Mouse (Mus musculus): Measurements from ENCODE around the gene Rgl1.

Rgl1 gene

GRCm38 (mm10) chr1:152615987-152616776 is 150.0 kb downstream of the Rgl1 start:
- DNase-seq (ENCODE audit: low read depth): no peak

DNA sequence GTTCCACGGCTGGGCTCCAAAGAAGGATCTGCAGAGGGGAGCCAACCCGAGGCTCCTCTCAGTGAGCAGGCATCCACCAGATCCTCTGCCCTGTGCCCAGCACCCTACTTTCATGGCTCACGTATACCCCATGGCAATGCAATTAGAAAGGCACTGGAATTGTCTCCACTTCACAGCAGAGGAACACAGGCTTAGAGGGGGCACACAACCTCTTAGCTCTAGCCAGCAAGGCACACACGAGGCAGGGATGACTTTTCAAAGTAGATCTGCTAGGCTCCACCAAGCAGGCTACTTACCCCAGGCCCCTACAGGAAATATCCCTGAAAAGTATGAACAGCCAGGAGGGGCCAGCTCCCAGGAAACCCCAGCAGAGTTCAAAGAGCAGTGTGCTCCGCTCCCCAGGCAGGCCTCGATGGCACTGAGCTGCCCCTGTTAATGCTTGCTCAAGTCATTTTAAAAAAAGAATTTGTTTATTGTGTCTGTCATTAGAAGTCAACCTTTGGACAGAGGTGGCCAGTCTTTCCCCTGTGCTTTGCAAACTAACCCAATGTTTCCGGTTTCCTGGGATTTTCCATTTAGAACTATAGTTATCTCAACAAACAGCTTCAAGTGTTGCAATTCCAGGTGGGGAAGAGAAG is 151.3 kb downstream of the Rgl1 start:
- no peak for DNase-seq (ENCODE audit: low read depth)

DNA sequence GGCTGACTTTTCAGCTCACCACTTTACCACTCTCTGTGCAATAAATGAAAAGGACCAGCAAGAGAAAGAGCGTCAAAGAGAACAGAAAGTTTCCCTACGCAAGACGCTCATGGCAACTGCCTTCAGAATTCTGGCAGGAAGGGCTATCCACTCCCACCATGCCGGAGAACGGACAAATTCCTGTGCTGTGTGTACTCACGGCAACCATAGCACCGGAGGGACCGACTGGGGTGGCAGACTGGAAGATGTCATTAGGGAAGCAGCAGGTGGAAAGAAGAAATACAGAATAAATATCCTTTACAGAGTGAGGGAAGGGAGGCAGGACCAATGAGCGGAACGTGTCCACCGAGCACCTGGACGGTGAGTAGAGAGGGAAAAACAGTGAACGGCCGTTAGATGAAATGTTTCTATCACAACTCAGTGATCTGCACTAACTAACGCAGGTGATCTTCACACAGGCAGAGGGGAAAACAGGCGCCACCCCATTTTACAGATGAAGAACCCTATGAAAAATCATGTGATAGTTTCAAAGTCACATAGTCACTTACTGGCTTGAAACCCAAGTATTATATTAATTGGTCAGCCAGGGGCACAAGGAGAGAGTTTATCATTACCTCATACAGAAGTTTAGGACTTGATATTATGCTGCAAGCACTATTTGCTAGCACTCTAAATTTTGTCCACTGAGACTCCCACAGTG is 152.8 kb downstream of the Rgl1 start:
- no peak for DNase-seq (ENCODE audit: low read depth)

DNA sequence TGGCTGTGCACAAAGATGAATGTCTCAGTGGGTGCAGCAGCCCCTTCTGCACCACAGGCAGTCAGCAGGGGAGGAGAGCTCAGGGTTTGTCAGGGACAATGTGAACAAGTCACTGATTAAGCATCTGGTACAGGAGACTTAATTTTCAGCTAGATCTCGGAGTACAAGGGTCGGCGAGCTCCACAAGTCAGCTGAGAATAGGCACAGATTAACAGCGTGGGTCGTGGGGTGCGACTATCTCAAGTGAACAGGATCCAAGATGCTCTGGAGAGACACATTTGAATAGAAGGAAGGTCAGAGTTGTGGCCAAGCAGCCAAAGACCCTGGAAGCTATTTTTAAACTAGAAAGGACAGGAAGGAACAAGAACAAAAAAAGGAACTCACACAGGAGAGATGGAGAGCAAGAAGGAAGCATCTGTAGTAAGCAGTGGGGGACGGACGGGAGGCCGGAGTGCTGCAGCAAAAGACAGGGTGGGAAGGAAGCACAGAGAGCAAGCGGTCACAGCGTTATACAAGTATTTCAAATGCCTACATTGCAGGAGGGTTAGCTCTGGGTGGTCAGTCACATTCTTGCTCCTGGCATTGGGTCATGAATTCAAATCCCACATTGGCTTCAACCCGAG is 153.5 kb downstream of the Rgl1 start:
- DNase-seq (ENCODE audit: low read depth): no peak

DNA sequence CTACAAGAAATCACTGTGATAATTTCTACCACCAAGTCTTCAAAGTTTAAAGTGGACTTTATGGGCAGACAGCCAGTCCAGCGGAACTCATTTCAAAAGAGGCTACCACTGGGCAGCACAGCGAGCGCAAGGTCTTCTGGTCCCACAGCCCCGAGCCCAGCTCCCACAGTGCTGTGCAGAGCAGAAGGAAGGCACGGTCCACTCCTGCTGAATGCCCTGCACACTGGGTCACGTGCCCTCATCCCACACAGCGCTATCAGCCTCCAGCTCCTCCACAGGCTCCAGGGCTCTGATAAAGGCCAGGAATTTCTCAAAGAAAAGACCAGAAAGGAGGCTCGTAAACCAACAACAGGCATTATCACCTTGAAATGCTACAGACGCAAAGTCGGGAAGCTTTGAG is 156.6 kb downstream of the Rgl1 start:
- no peak for DNase-seq (ENCODE audit: low read depth)

DNA sequence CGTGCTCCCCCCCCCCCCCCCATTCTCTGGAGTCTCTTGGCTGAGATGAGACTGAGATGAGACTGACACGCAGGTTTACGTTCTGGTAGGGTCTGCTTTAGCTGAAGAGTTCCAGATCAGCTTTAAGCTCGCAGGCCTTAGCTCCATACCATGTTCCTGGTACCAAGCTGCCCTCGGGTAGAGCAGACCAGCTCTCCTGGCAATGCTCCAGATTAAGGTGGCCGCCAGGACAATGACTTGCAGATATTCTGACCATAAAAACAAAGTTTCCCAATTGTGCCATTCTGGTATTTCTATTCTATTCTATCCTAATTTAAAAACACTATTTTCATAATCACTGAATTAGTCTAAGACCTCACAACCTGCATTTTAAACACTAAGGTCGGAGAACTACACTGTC is 157.1 kb downstream of the Rgl1 start:
- no peak for DNase-seq (ENCODE audit: low read depth)

DNA sequence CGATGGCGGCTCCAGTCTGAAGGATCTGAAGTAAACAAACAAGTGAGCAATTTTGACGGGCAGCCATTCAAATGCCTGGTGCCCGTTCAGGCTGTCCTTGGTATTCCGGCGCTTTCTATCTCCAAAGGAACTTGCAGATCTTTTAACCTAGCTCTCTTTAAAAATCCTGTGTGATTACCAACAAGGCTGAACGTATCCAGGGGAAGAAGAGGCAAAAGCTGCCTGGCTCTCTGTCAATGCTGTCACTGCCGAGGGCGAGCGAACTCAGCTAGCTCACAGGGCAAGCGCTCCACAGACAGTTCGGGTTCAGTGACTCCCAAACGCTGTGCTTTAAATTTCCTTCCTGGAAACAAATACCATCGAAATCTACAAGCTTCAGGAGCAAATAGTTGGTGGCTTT is 158.4 kb downstream of the Rgl1 start:
- no peak for DNase-seq (ENCODE audit: low read depth)

- no peak for DNase-seq (ENCODE audit: low read depth)
Observed at GRCm38 (mm10) chr1:152606727-152607126, 159.4 kb downstream of the Rgl1 start.

DNA sequence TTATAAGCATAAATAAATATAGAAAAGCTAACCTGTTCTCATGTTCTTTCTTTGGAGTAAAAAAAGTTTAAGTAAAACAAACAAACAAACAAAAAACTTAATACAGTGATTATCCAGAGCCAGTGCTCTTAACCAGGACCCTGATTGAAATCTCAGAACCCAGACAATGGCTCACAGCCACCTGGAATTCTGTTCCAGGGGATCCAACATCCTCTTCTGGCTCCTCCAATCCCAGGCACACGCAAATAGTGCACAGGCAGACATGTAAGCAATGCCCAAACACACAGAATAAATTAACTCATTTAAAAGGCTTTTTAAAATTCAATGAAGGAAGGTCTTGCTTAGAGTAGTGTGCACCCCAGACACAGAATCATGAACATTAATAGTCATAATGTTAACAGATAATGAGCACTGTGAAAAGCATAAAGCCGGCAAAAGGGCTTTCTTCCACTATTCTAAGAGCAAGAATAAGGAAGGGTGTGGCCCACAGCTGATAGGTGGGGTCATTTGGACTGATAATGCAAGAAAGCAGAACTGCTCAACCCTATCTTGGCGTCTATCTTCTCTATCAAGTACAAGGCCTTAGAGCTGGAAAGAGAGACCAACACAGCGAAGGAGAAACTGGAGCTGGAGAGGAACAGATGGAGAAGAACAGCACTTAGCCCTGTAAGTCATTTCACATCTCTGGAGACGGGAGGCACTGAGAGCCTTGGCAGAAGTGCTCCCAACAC is 160.1 kb downstream of the Rgl1 start:
- no peak for DNase-seq (ENCODE audit: low read depth)

DNA sequence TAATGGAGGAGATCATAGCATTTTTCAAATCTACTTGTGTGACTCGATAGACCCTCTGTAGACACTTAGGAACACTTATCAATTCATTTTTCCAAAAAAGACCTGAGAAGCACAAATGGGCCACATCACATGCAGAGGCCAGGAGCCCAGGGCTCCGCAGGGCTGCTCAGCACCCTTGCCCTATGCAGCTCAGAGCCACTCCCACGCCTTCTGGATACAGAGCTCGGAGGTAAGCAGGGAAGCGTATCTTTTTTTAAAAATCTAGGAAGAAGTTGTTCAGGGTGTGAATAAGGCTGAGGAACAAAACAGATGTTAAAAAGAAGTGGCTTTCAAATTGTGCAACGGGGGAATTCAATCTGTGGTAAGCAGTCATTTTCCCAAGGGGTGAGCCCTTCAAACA is 162.0 kb downstream of the Rgl1 start:
- no peak for DNase-seq (ENCODE audit: low read depth)

- DNase-seq (ENCODE audit: low read depth): no peak
Observed at GRCm38 (mm10) chr1:152603628-152604027, 162.5 kb downstream of the Rgl1 start.

DNA sequence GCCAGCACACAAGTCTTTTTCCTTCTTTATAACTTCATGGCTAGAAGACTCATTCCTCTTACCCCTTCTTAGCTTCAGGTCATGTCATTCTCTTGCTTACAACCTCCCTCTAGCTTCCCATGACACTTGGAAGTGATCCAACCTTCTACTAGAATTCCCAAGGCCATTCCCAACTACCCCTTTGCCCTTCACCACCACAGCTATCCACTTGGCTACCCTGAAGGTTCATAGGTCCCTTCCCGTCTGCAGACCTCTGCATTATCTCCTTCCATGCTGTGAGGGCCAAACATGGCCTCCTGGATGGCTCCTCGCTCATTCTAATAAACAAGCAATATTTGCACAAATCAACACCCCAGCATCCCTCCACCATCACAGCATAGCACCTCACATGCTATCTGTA is 165.7 kb downstream of the Rgl1 start:
- DNase-seq (ENCODE audit: low read depth): no peak

- DNase-seq (ENCODE audit: low read depth): no peak
Observed at GRCm38 (mm10) chr1:152599347-152599746, 166.8 kb downstream of the Rgl1 start.

DNA sequence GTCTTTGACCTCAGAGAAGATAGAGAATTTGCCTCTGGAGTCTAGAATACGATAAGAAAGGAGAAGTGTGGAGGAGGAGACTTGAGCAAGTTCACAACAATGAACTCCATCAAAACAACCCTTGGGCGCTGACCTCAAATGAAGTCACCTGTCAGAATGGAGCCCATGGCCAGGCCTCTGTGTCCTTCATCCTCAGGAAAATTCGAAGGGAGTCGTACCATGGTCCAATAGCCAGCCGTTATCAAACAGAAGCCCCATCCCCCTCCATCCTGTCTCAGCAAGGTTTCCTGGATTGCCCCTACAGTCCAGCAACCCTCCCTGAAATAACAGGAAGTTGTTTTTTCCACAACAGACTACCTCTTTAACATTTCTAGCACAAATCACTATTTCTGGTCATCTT is 171.5 kb downstream of the Rgl1 start:
- DNase-seq (ENCODE audit: low read depth): no peak

DNA sequence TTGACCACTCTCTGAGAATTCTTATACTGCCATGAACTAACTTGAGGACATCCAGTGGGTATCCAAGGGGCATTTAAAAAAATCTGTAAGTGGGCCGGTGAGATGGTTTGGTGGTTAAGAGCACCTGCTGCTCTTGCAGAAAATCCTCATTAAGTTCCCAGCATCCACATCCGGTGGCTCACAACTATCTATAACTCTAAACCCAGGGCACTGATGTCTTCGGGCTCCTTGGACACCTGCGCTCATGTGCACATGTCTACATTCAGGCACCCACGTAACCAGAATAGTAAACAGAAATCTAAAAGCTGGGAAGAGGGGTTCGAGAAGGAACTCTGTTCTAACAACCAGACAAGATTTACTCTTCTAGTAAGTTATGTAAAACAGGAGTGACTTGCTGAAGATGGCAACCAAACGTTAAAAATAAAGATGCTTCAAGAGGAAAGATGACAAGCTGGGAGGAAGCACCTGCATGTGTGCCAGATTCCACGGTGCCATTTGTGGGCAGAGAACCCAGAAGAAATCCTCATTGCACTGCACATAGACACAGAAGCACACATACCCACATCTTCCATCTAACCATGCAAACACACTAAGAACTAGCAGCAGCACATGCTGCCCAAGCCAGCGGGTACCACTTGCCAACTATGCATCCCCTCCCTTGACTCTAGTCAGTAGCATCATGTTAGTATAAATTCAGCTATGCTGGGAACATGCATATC is 172.2 kb downstream of the Rgl1 start:
- DNase-seq (ENCODE audit: low read depth): no peak

DNA sequence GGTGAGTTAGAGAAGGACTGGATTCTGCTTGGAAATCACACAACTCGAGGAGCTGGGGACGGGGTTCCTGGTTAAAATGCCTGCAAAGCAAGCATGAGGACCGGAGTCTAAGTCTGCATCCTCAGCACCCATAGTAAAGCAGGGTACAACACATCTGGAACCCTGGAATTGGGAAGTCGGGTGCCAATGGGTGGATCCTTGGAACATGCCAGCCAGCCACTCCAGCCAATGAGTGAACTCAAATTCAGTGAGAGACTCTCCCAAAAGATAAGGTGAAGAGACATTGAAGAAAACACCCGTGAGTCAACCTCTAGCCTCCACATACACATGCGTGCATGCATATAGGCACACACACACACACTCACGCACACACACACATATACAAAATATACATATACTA is 172.8 kb downstream of the Rgl1 start:
- DNase-seq (ENCODE audit: low read depth): no peak

DNA sequence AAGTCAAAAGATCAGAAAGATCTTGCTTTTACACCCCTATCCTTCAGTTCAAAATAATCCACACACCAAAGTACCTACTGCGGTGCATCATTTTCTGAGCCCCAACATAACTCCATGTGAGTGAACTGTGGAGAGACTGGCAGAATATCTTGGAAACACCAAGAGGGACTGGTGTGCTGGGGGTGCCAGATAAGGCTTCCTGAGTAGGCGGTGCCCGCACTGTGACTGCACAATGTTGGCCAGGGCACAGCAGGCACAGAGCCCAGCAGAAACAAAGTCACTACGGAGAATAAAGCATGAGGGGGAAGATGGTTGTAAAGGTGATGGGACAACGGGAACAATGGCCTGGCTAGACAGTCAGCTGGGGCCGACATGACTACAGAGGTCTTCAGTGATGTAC is 173.5 kb downstream of the Rgl1 start:
- no peak for DNase-seq (ENCODE audit: low read depth)

DNA sequence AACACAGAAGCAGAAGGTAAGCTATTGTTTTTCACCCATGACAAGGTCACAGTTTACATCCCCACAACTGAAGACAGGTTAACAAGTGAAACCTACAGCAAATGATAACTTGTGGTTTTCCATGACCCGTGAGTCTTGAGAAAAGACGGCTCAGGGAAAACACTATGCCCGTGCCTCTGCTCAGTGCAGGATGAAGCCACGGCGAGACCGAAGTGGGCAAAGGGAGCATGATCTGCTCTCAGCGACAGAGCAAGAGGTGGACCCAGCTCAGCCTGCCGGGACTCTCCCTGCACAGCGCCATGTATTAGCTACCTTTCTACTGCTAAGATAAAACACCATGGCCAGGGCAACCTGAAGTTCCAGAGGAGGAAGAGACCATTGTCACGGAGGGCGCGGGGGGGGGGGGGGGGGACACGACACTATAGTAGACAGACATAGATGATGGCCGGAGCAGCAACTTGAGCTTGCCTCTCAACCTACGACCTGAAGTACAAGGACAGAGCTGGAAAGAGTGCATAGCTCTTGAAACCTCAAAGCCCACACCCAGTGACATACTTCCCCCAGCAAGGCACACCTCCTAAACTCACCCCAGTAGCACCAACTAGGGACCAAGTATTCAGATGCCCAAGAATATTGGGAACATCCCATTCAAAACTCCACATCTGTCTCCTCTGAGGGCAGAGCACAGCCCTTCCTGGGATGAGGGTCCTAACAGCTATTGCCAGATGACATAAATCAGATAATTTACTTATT is 174.2 kb downstream of the Rgl1 start:
- DNase-seq (ENCODE audit: low read depth): no peak

DNA sequence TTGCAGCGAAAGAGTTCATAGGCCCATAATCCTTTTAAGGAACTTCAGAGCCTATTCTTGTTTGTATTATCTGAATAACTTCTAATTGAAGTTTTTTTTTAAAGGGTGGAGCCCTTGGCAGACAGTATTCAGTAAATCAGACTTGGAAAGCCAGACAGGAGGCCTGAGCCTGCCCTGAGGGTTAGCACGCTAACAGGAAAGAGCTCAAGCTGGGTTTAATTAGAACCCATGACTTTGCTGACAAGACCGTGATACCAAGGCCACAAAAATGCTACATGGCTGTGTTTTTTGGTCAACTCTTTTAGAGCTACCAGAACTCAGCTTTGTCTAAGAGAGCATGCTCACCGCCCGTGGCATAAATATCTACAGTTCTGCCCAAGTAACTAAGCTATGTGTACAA is 175.8 kb downstream of the Rgl1 start:
- DNase-seq (ENCODE audit: low read depth): no peak

DNA sequence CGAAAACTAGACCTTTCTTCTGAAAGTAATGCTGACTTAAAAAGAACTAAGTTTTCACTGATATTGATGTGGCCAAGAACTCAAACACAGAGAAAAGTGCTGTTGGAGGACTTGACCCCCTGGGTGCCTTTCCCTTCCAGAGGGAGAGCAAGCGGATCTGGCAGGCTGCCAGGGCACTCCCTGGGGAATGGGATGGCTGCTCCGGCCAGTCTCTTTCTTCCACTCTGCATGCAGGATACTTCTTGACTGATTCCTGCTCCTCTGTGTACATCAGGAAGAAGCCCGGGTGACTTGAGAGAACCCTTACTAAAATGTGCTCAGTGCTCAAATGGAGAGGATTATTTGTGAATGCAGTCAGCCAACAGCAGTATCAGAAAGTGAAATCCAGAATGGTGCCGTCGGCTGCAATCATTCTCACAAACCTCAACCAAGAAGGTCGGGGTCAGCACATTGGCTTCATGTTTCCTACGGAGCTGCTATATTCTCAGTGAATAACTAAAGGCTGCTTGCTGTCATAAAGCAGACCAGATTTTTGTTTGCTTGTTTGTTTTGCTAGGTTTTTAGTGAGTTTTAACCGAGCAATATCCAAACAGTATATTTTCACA is 176.7 kb downstream of the Rgl1 start:
- DNase-seq (ENCODE audit: low read depth): no peak
